Mouse (Mus musculus): ENCODE measurements at regions not wholly inside any gene's neighbourhood (a gene's known extent, or its start where the extent isn't known, plus 50 kb on each side); places are given as distances from the start of the nearest gene placed in this dataset.

DNA sequence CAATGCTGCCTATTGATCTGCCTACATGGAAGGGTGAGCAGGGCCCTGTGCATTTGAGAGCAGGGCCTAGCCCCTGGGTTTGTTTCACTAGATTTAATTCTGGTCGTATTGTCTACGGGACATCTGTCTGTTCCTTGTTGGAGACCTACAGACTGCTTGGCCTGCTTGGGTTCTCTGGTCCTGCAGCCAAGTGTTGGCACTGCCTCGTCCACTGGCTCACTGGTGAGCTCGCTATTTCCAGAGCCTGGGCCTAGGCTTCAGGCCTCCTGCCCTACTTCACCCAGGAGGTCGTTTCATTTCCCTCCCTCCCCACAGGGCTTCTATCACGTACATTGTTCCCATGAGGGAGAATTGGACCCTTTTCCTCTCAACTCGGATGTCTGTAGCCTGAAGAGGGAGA lies 62.2 kb upstream of the Blcap start:
- TF ChIP-seq POLR2A (IDR thresholded peaks at IDR 0.05; ENCODE audit: extremely low read depth, insufficient read depth, low read length) (no peak), CTCF (IDR thresholded peaks at IDR 0.05; ENCODE audit: low read depth, low read length) (no peak)
